Comparison of ENCODE assay signal across 19 mouse cellular contexts in genomic region chr7:65436921-65437320, GRCm38 (mm10).
DNase-seq lines count a peak whose midpoint lies in the region; TF ChIP-seq lines count a peak whose summit lies in the region.
"Had no signal": no experiment of that assay in that cellular context is flagged by ENCODE, and none has a peak within 500 bp of the region (broad histone marks: within the 10 kb centered on the region; RNA-seq: fewer than 3 reads in every experiment).

No protein-coding gene starts in this region.

- no peaks in the 10 kb centered on the region for H3K27me3 ChIP-seq in embryonic facial prominence, embryonic 10.5 days (replicated peaks; ENCODE audit: low read depth, poor library complexity, severe bottlenecking)
- H3K27me3 ChIP-seq: embryonic facial prominence, embryonic 15.5 days; heart, embryonic 12.5 days had no signal

- H3K27ac ChIP-seq in layer of hippocampus, adult 2 months, result peak overlapping the region; percentile 82
- no peak overlapping the region for H3K27ac ChIP-seq in embryonic facial prominence, embryonic 10.5 days (replicated peaks)
- H3K27ac ChIP-seq: embryonic facial prominence, embryonic 15.5 days; forebrain, embryonic 10.5 days; gastrocnemius, adult 2 months; hindbrain, embryonic 10.5 days; hindbrain, embryonic 14.5 days had no signal

- H3K9me3 ChIP-seq in embryonic facial prominence, embryonic 10.5 days, result no peaks in the 10 kb centered on the region
- H3K9me3 ChIP-seq: embryonic facial prominence, embryonic 15.5 days; heart, embryonic 12.5 days; hindbrain, embryonic 10.5 days had no signal

- intact Hi-C loops in left cerebral cortex, postnatal 25 days (cut with DNase I), result no loop called here
- intact Hi-C loops in left cerebral cortex, postnatal 10 days (cut with DNase I), result no loop called here

- H3K4me1 ChIP-seq in embryonic facial prominence, embryonic 10.5 days, result peaks cover 15% of the 10 kb centered on the region

- DNase-seq in frontal cortex, postnatal 36 days (ENCODE audit: low spot score in 2 of 2), result peak; percentile 18 to 62
- DNase-seq in frontal cortex, postnatal 10 days (ENCODE audit: low spot score in 2 of 2), result no peak
- DNase-seq in left cerebral cortex, postnatal 25 days (ENCODE audit: low spot score in 2 of 2), result peak; percentile 56 to 78
- DNase-seq in left cerebral cortex, postnatal 10 days (ENCODE audit: extremely low spot score in 1 of 2, low spot score in 2 of 2), result no peak
- DNase-seq in layer of hippocampus, adult 2 months (ENCODE audit: low spot score in 2 of 2), result peak; percentile 58 to 81
- peak; percentile 46 to 51 for DNase-seq in layer of hippocampus, postnatal 36 days
- DNase-seq in spleen, postnatal 4 days (ENCODE audit: low spot score in 2 of 2), result no peak
- no peak for DNase-seq in embryonic facial prominence, embryonic 10.5 days (ENCODE audit: low spot score)
- DNase-seq: adrenal gland, postnatal 14 days; cerebellum, adult 18-20 months; cerebellum, adult 9-11 months; gastrocnemius, adult 2 months; gastrocnemius, postnatal 25 days had no signal

- TF ChIP-seq CTCF in layer of hippocampus, adult 2 months (conservative IDR thresholded peaks at IDR 0.05), result no peak

- H3K4me3 ChIP-seq in layer of hippocampus, adult 2 months, result no peak overlapping the region
- H3K4me3 ChIP-seq in embryonic facial prominence, embryonic 10.5 days, result no peak overlapping the region
- H3K4me3 ChIP-seq: embryonic facial prominence, embryonic 15.5 days; erythroblast, embryonic 14.5 days; forebrain, embryonic 10.5 days; gastrocnemius, adult 2 months; heart, embryonic 12.5 days; hindbrain, embryonic 10.5 days had no signal

- H3K36me3 ChIP-seq in embryonic facial prominence, embryonic 10.5 days (replicated peaks), result no peaks in the 10 kb centered on the region
- H3K36me3 ChIP-seq: embryonic facial prominence, embryonic 15.5 days; forebrain, embryonic 10.5 days; heart, embryonic 12.5 days; hindbrain, embryonic 10.5 days had no signal

- 83% methylated on average over 3 of the region's 3 CpGs for WGBS in embryonic facial prominence, embryonic 10.5 days

Comparison
In these comparisons a context has a peak if more than half of its experiments do, and no peak if none do; other contexts are left out.
1. DNase-seq: peak in frontal cortex, postnatal 36 days (2 of 2), left cerebral cortex, postnatal 25 days (2 of 2), layer of hippocampus, adult 2 months (2 of 2) and layer of hippocampus, postnatal 36 days (2 of 2); none in frontal cortex, postnatal 10 days (0 of 2), left cerebral cortex, postnatal 10 days (0 of 2), spleen, postnatal 4 days (0 of 2) and embryonic facial prominence, embryonic 10.5 days (single experiment).